Mouse (Mus musculus) thymus, adult 2 months (tissue): ENCODE measurements at regions not wholly inside any gene's neighbourhood (a gene's known extent, or its start where the extent isn't known, plus 50 kb on each side); places are given as distances from the start of the nearest gene placed in this dataset.

Experiments
- CTCF ChIP-seq: fragments of 200-500 bp; IDR thresholded peaks from 2 replicates; pipeline ENCODE4 v1.5.1; 2012; ENCODE audit warnings: mild to moderate bottlenecking, control low read depth, low read length, moderate library complexity, borderline replicate concordance; ENCODE audit not compliant: control insufficient read depth, poor library complexity, insufficient read depth; ENCODE audit errors: extremely low read depth
- POLR2A ChIP-seq: fragments of 200-500 bp; IDR thresholded peaks from 2 replicates; pipeline ENCODE4 v1.6.1; 2012; ENCODE audit warnings: mild to moderate bottlenecking, low read length, control low read depth, moderate library complexity; ENCODE audit not compliant: control insufficient read depth, poor library complexity, insufficient read depth; ENCODE audit errors: extremely low read depth

GRCm38 (mm10) chr14:15868520-15868919 is 380.6 kb upstream of the Ngly1 start:
- no peak for TF ChIP-seq CTCF
- TF ChIP-seq POLR2A = no peak
